Mouse (Mus musculus) bone marrow, adult 2 months (tissue): ENCODE measurements around the gene Tac2. TPM values are rescaled to one million over a fixed set of nuclear protein-coding genes. Genes with fewer than 3 reads are reported as not detected.

Experiments
- H3K27ac ChIP-seq: fragments of 200-500 bp; 2 replicates; pipeline ENCODE4 v1.5.1; 2012; ENCODE audit warnings: low read depth, mild to moderate bottlenecking, control low read depth, inconsistent platforms, low read length; ENCODE audit not compliant: control insufficient read depth, poor library complexity, insufficient read depth
- H3K4me1 ChIP-seq: fragments of 200-500 bp; 2 replicates; pipeline ENCODE4 v1.6.1; 2011; ENCODE audit warnings: low read length; ENCODE audit not compliant: control insufficient read depth, insufficient read depth
- H3K4me3 ChIP-seq: fragments of 200-500 bp; replicated peaks from 2 replicates; pipeline ENCODE3; 2011; ENCODE audit warnings: mild to moderate bottlenecking, low read depth, low read length, control low read depth; ENCODE audit not compliant: control insufficient read depth
- CTCF ChIP-seq: fragments of 200-500 bp; IDR thresholded peaks from 2 replicates; pipeline ENCODE4 v1.5.1; 2011; ENCODE audit warnings: low read length, control low read depth; ENCODE audit not compliant: control insufficient read depth, insufficient read depth
- POLR2A ChIP-seq: fragments of 200-500 bp; IDR thresholded peaks from 2 replicates; pipeline ENCODE4 v1.6.1; 2011; ENCODE audit warnings: low read depth, mild to moderate bottlenecking, control low read depth, low read length, borderline replicate concordance; ENCODE audit not compliant: control insufficient read depth
- WGBS: fragments of 180-500 bp; shearing (Covaris S2); methylation state at CpG from one replicate; pipeline ENCODE4 v1.1.7; 2018; 5-methylcytosine and 5-hydroxymethylcytosine counted together
- polyA plus RNA-seq: library from polyadenylated mRNA; stranded (reverse); fragments of >200 nt; gene quantifications from 2 replicates; pipeline ENCODE4 v1.2.4, GENCODE M21; 2011; ENCODE audit warnings: low replicate concordance; ENCODE audit not compliant: missing spikeins, insufficient read depth, insufficient read length

The Tac2 gene
- polyA plus RNA-seq, 1 experiment: 8.4 TPM

GRCm38 (mm10) chr10:127739661-127740161 is 15.4 kb downstream of the Tac2 start:
- Histone ChIP-seq H3K4me1 (peaks cover 4% of the 10 kb centered on the region), H3K4me3 (peak overlapping the region; percentile 73), H3K27ac (peak overlapping the region; percentile 84)
- no peak for TF ChIP-seq POLR2A
- TF ChIP-seq CTCF: no peak
- WGBS: under 1% methylated on average over 55 of the region's 55 CpGs

DNA sequence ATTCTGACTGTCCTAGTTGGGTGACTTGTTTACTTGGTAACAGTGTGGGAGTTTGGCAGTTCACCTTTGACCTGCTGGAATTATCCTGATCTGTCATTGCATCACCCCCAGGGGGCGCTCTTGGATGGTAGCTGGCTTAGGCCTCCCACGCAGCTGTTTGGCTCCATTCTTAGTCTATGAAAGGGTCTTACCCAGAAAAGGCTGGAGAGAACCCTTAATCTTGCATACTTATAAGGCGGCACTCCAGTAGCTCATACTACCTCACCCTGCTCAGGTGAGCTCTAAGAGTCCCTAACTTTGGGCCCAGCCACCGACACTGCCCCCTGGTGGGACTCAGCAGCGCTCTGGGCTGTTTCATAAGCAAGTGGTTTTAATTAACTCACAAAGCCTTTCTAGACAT is 20.4 kb downstream of the Tac2 start:
- TF ChIP-seq POLR2A (no peak), CTCF (peak; percentile 44)
- 72% methylated on average over 5 of the region's 5 CpGs for WGBS
- Histone ChIP-seq H3K4me3 (no peak overlapping the region), H3K4me1 (peaks cover 2% of the 10 kb centered on the region), H3K27ac (no peak overlapping the region)

DNA sequence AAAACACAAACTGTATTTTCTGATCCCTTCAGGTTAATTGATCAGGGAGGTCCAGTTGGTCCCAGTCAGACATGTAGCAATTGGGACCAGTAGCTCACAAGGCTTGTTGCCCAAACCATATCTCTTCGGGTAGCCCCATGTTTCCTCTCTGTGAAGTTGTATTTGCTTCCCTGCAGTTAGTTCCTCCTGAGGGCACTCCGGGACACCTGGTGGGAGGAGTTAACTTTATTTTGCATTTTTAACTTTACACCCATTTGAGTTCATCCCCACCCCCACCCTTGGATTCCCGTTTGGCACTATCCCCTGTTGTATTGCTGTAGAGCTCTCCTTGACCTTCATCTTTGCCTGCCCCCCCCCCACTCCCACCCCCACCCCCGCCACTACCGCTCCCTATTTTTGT is 21.6 kb downstream of the Tac2 start:
- no peak overlapping the region for H3K4me3 ChIP-seq
- TF ChIP-seq CTCF (no peak), POLR2A (no peak)
- no peak overlapping the region for H3K27ac ChIP-seq
- peaks cover 2% of the 10 kb centered on the region for H3K4me1 ChIP-seq
- 42% methylated on average over 5 of the region's 5 CpGs for WGBS

- no peak for TF ChIP-seq CTCF
- TF ChIP-seq POLR2A: no peak
These were observed 23.0 kb downstream of the Tac2 start for GRCm38 (mm10) chr10:127747254-127747653.

DNA sequence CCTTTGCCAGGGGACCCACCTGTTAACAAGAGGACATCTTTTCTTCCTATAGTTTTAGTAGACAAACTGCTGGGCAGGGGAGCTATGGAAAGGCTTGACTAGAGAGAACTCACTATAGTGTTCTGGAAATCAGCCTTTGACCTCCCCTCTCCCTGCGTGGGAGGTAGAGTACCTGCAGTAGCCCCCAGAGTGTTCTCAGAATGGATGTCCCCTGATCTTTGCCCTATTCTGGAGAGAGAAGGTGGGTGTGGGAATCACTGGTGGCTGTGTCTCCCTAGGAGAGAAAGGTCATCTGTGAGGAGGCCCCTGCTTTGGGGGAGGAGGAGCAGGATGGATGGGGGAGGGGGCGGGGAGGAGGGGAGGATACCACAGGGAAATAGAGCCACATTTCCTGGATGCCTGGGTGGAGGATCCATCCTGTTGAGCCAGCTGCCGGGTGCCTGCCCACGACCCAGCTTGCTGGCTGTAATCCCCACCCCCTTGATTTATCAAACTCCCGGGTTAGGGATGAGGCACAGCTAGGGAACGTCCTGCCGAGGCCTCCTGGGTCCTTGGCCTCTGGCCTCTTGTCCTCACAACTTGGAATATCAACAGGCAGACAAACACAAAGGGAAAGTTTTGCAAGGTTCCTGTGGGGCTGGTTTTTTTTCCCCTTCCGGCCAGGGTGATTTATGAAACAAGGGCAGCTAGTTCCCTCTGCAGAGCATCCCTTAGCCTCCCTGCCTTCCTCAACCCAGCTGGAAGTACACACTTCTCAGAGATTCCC is 24.8 kb downstream of the Tac2 start:
- TF ChIP-seq POLR2A (no peak), CTCF (no peak)
- peaks cover 1% of the 10 kb centered on the region for H3K4me1 ChIP-seq
- WGBS: 36% methylated on average over 8 of the region's 8 CpGs
- peak overlapping the region; percentile 67 for H3K27ac ChIP-seq
- no peak overlapping the region for H3K4me3 ChIP-seq

More at GRCm38 (mm10) chr10:127747254-127747653, 23.0 kb downstream of the Tac2 start:
- Histone ChIP-seq H3K4me1 (peaks cover 1% of the 10 kb centered on the region), H3K4me3 (no peak overlapping the region), H3K27ac (no peak overlapping the region)
- 90% methylated on average over 8 of the region's 8 CpGs for WGBS

DNA sequence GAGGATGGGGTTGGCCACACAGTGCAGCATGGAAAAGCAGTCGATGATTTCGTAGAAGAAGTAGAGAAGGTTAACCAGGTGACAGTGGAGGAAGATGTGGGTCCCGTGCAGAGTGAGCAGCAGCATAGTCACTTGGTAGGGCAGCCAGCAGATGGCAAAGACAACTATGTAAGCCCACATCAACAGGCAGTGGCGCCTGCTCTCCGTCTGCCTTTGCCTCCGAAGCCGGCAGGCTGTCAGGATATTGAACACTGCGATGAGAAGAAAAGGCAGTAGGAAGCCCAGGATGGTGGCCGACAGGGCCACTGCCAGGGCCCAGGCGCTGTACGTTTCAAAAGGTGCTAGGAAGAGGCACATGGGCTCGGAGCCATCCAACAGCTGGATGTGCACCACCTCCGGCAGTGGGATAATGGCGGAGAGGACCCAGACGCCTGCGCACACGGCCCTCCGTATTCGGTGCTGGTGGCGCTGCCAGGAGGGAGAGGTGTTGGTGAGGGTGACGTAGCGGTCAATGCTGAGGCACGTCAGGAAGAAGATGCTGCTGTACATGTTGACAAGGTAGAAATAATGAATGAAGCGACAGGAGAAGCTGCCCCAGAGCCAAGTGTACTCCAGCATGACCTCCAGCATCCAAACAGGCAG is 26.0 kb downstream of the Tac2 start:
- Histone ChIP-seq H3K27ac (no peak overlapping the region), H3K4me1 (peaks cover 1% of the 10 kb centered on the region), H3K4me3 (no peak overlapping the region)
- TF ChIP-seq POLR2A (no peak), CTCF (no peak)
- 76% methylated on average over 24 of the region's 24 CpGs for WGBS

- Histone ChIP-seq H3K4me3 (no peak within 1 kb of the TSS), H3K27ac (no peak within 1 kb of the TSS), H3K4me1 (no peaks in the 10 kb centered on the region; the same call in 1 of the 2 replicates)
- WGBS: 50% methylated on average over 8 of the region's 8 CpGs
- TF ChIP-seq POLR2A (no peak), CTCF (no peak)
These were observed 27.3 kb downstream of the Tac2 start, which contains the start of gene Gpr182 for GRCm38 (mm10) chr10:127751548-127751947. Gpr182 (minus strand) TSS chr10:127751732.

- Histone ChIP-seq H3K4me3 (no peak overlapping the region), H3K4me1 (no peaks in the 10 kb centered on the region; the same call in 1 of the 2 replicates), H3K27ac (no peak overlapping the region)
- TF ChIP-seq POLR2A (no peak), CTCF (no peak)
- 69% methylated on average over 6 of the region's 6 CpGs for whole genome bisulfite sequencing
These were observed 30.4 kb downstream of the Tac2 start for GRCm38 (mm10) chr10:127754566-127755166.
